Mouse (Mus musculus) C2C12 (cell line): ENCODE results near the gene Snx5. TPM values are rescaled to one million over a fixed set of nuclear protein-coding genes. Genes with fewer than 3 reads are reported as not detected.

ENCODE experiments used
- H3K27me3 ChIP-seq: one replicate; pipeline ENCODE4 v1.6.1; 2011; ENCODE audit not compliant: control insufficient read depth, insufficient read depth, insufficient read length
- H3K36me3 ChIP-seq: one replicate; pipeline ENCODE4 v1.6.1; 2011; ENCODE audit not compliant: control insufficient read depth, insufficient read depth
- H3K4me3 ChIP-seq: one replicate; pipeline ENCODE4 v1.5.1; 2011; ENCODE audit warnings: mild to moderate bottlenecking, control low read depth; ENCODE audit not compliant: poor library complexity, insufficient read depth, severe bottlenecking
- H3K79me2 ChIP-seq: one replicate; pipeline ENCODE4 v1.6.1; 2011; ENCODE audit not compliant: control insufficient read depth, insufficient read depth
- H3K79me3 ChIP-seq: one replicate; pipeline ENCODE4 v1.6.1; 2011; ENCODE audit warnings: low read depth, control low read depth
- H3ac ChIP-seq: one replicate; pipeline ENCODE3; 2011; ENCODE audit warnings: low read depth; ENCODE audit not compliant: control insufficient read depth, insufficient read length
- CEBPB ChIP-seq: IDR thresholded peaks from one replicate; pipeline ENCODE4 v1.6.1; 2011; ENCODE audit warnings: low read depth, mild to moderate bottlenecking, control low read depth, moderate library complexity
- CTCF ChIP-seq: IDR thresholded peaks from one replicate; pipeline ENCODE4 v1.5.1; 2011; ENCODE audit not compliant: control insufficient read depth, insufficient read depth, insufficient read length
- FOSL1 ChIP-seq: IDR thresholded peaks from one replicate; pipeline ENCODE4 v1.8.0; 2011; ENCODE audit warnings: mild to moderate bottlenecking, low read length; ENCODE audit not compliant: poor library complexity, insufficient read depth, severe bottlenecking
- MAX ChIP-seq: IDR thresholded peaks from one replicate; pipeline ENCODE4 v1.6.1; 2011; ENCODE audit warnings: mild to moderate bottlenecking, control low read depth
- MYOD1 ChIP-seq: IDR thresholded peaks from one replicate; pipeline ENCODE4 v1.6.1; 2011; ENCODE audit warnings: low read depth; ENCODE audit not compliant: control insufficient read depth, insufficient read length
- MYOG ChIP-seq: IDR thresholded peaks from one replicate; pipeline ENCODE4 v1.6.1; 2011; ENCODE audit not compliant: control insufficient read depth, insufficient read length; ENCODE audit errors: extremely low read depth
- USF1 ChIP-seq: IDR thresholded peaks from one replicate; pipeline ENCODE4 v1.6.1; 2011; ENCODE audit warnings: low read depth, mild to moderate bottlenecking, control low read depth, moderate library complexity
- polyA plus RNA-seq: library from polyadenylated mRNA; unstranded; fragments of >200 nt; fragmentation: generic; extraction: Trizol; gene quantifications from one replicate; pipeline ENCODE4 v1.2.1, GENCODE M21; 2012; ENCODE audit warnings: missing spikeins

The Snx5 gene
- polyA plus RNA-seq, 1 experiment: 87.4 TPM

- H3K27me3 ChIP-seq: no peaks in the 10 kb centered on the region
- no peak overlapping the region for H3ac ChIP-seq
- no peak overlapping the region for H3K4me3 ChIP-seq
- no peak for TF ChIP-seq MYOG
- no peak for TF ChIP-seq MAX
- no peak for TF ChIP-seq USF1
- no peak for TF ChIP-seq FOSL1
- TF ChIP-seq CEBPB: no peak
- TF ChIP-seq MYOD1: no peak
- no peak for TF ChIP-seq CTCF
- peaks cover 94% of the 10 kb centered on the region for H3K79me3 ChIP-seq
- peaks cover 100% of the 10 kb centered on the region for H3K79me2 ChIP-seq
- H3K36me3 ChIP-seq: peaks cover 88% of the 10 kb centered on the region
Measured at GRCm38 (mm10) chr2:144265916-144266683, 4.6 kb downstream of the Snx5 start.

GRCm38 (mm10) chr2:144265120-144265488, 5.6 kb downstream of the Snx5 start:
- Histone ChIP-seq H3K4me3 (no peak overlapping the region), H3K36me3 (peaks cover 98% of the 10 kb centered on the region), H3ac (no peak overlapping the region), H3K27me3 (no peaks in the 10 kb centered on the region), H3K79me3 (peaks cover 100% of the 10 kb centered on the region), H3K79me2 (peaks cover 100% of the 10 kb centered on the region)
- no peak for TF ChIP-seq MYOG
- no peak for TF ChIP-seq FOSL1
- no peak for TF ChIP-seq MYOD1
- no peak for TF ChIP-seq USF1
- TF ChIP-seq CEBPB: no peak
- no peak for TF ChIP-seq CTCF
- no peak for TF ChIP-seq MAX

DNA sequence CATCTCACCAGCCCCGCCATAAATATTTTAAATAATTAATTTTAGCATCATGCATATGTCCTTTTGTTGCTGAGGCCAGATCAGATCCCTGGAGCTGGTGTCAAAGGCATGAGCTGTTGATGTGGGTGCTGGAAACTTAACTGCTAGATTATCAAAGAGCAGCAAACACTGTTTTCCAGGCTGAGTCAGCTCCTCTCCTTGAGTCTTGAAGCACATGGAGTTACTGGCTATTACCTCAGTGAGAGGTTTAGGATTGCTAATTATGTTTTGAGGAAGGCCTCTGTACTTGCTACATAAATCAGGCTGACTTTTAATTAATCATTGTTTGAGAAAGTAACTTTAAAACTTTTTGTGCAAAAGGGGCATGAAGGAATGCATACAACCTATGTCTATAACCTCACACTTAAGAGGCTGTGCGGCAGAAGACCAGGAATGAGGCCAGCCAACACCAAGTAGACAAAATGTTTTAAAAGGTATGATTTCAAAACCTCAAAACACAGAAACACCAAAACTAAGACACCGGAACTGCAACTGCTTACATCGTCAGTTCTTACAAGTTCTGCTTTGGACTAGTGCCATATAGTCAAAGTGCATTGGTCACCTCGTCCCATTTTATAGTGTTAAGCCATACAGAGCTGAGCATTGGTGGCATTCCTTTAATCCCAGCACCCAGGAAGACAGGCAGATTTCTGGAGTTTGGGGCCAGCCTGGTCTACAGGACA, 6.1 kb downstream of the Snx5 start:
- no peak overlapping the region for H3K4me3 ChIP-seq
- H3K36me3 ChIP-seq: peaks cover 100% of the 10 kb centered on the region

DNA sequence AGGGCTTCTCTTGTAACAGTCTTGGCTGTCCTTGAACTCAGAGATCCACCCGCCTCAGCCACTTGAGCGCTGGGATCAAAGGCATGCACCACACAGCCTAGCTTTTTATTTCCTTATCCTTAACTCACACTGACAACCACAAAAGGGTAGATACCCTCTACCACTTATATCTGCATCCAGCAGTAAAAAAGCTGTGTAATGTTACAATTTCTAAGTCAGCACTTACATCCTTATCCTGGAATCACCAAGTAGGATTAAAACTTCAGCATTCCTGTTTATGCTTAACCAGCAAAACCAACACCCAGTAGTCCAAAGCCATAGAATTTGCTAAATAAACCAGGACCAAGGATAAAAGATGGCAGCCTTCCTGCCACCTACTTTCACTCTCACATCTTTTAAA, 7.9 kb downstream of the Snx5 start:
- Histone ChIP-seq H3K79me3 (peaks cover 96% of the 10 kb centered on the region), H3K79me2 (peaks cover 100% of the 10 kb centered on the region), H3K36me3 (peaks cover 100% of the 10 kb centered on the region), H3K4me3 (no peak overlapping the region), H3ac (no peak overlapping the region), H3K27me3 (no peaks in the 10 kb centered on the region)
- TF ChIP-seq MAX (no peak), CTCF (no peak), MYOD1 (no peak), USF1 (no peak), MYOG (no peak)

More for the DNA sequence above, 6.1 kb downstream of the Snx5 start:
- H3K79me3 ChIP-seq: peaks cover 98% of the 10 kb centered on the region
- no peak overlapping the region for H3ac ChIP-seq
- TF ChIP-seq USF1 (no peak), MYOD1 (no peak)
- peaks cover 100% of the 10 kb centered on the region for H3K79me2 ChIP-seq
- no peaks in the 10 kb centered on the region for H3K27me3 ChIP-seq

DNA sequence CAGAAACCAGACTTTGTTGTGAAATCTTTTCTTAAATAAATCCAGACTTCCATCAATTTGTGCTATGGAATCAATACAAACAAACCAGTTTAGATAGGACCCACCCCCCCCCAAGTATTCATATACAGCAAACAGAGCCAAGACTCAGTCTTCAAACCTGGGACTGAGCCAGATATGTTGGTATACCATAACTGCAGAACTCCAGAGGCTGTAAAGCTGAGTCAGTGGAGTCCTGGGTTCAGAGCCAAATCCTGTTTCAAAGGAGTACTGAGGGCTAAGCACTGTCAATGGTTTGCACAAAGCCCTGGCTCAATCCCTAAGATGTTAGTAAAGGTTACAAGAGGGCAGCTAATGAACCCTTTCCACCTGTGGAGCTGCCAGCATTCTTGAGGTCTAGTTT, 20.6 kb downstream of the Snx5 start:
- no peak overlapping the region for H3ac ChIP-seq
- H3K36me3 ChIP-seq: peaks cover 66% of the 10 kb centered on the region
- H3K79me3 ChIP-seq: peaks cover 4% of the 10 kb centered on the region
- H3K4me3 ChIP-seq: no peak overlapping the region
- peaks cover 19% of the 10 kb centered on the region for H3K79me2 ChIP-seq
- TF ChIP-seq MYOG (no peak), CEBPB (no peak), FOSL1 (no peak), CTCF (no peak), MAX (no peak), USF1 (no peak), MYOD1 (no peak)
- H3K27me3 ChIP-seq: no peaks in the 10 kb centered on the region
